Mouse (Mus musculus) skeletal muscle tissue, adult 2 months (tissue): ENCODE results near the gene Igdcc3.
"Not testable (repeated sequence)": the region's sequence is repeated elsewhere in the genome, so short reads cannot be mapped to it uniquely, and the experiment has no call there.

Experiments
- DNase-seq: peaks from one replicate; pipeline ENCODE4 v3.0.0-alpha.2; 2012; ENCODE audit warnings: low read depth, low spot score

The Igdcc3 gene

GRCm38 (mm10) chr9:65202165-65202754 lies 61.3 kb downstream of the Igdcc3 start:
- no peak for DNase-seq

DNA sequence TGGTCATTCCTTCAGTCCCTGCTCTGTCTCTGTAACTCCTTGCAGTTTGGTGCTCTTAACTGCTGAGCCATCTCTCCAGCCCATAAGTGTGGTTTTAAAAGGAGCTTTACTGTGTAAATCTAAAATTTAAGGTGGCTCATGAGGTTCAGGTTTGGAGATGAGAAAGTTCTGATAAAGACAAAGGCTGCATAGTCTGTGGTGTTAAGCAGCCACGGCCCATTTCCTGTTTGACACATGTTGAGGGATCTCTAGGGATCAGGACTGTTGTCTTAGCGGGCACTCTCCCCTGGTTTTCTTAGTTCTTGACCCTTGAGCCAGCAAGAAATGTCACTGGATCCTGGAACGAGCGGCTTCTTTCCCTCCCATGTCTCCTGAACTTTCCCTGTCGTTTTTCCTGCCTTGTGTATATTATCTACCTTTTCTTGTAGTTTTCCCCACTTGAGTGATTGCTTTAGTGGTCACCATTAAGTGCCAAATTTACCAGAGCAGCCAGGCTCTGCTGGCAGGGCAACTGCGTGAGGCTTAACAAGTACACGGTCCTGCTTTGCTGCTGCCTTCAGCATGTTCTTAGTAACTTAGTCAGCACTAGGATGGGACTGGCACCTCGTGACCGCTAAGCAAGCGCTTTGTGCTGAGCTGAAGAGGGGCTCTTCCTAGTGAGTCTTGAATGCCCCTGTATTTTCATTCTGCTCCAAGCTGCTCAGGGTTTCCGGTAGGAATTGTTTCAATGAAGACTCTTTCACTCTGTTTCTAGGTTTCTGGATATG lies 64.2 kb downstream of the Igdcc3 start:
- peak; percentile 56 for DNase-seq

DNA sequence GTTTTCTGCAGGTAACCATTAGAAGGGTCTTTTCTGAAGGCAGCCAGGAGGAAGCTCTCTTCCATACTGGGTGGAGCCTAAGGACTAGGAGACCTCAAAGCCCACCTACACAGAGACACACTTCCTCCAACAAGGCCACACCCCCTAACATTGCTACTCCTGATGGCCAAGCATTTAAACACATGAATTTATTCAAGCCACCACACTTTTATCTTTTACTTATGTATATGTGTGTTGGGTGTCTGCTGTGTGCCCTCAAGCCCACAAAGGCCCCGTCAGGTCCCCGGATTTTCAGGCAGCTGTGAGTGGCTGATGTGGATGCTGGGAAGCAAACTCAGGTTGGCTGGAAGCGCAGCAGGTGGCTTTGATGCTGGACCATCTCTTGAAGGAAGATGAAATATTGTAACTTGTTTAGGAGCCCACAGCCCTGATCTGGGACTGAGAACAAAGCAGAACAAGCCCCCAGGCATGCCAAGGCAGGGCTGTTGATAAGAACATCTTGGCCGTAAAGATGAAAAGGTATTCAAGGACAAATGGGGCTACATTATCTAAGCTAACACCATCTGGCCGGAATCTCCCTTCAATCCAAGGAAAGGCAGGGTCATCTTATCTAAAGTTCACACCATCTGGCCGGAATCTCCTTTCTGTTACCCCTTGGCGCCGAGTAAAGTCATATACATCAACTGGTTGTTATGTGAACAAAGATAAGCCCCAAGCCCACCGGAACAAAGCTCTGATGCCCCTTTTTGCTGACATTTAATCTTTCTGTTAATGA lies 66.2 kb downstream of the Igdcc3 start:
- not testable (repeated sequence) for DNase-seq

GRCm38 (mm10) chr9:65208293-65209179 lies 67.5 kb downstream of the Igdcc3 start:
- DNase-seq: no peak

- DNase-seq: no peak
Observed at GRCm38 (mm10) chr9:65211598-65211997, 70.6 kb downstream of the Igdcc3 start.

GRCm38 (mm10) chr9:65214425-65214777 lies 73.4 kb downstream of the Igdcc3 start:
- no peak for DNase-seq

DNA sequence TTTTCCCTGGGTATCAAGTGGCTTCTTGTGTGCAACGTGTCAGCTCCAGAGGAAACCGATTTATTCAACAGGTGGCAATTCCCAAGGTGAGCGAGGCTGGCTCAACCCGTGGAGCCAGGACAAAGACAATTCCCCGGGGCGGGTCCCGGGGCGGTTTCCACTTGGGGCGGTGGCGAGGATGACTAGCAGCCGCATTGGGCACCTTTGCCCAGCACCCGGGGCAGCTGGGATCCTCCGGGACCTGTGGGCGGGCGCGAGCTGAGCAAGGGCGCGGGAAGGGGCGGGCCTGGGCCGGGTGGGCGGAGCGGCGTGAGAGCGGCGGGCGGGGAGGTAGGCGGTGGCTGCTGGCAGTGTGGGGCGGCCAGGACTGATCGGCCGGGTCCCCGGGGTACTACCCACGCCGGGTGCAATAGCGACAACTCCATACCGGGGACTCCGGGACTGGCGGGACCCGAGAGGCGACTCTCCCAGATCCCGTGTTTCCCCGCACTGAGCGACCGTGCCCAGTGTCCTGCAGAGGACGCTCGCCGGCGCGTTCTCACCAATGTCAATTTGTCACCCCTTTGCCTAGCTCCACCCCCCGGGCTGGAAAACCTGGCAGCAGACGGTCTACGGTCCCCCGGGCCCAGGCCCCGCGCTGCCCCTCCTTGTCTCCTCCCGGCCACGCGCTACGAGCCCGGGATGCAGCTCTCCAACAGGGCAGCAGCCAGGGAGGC lies 73.9 kb downstream of the Igdcc3 start:
- DNase-seq: peak; percentile 85

- DNase-seq: peak; percentile 54
Observed at GRCm38 (mm10) chr9:65215494-65216126, 74.6 kb downstream of the Igdcc3 start.

DNA sequence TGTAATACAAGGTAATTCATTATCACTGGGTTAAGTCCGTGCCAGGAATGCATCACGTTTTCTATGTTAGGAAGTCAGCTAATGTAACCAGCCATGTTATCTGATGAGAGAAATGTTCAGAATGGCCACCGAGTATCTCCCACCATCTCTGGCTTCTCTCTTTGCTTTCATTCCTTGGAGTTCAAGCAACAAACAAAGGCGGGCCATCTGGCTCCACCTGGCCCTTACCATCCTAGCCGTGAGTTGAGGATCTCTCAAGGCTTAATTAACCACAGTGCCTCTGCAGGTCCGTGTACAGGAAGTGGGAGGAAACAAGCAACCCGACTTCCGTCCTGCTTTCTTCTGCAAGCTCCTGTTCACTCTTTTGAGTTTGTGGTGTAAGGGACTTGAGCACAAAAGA lies 76.0 kb downstream of the Igdcc3 start:
- no peak for DNase-seq

GRCm38 (mm10) chr9:65217661-65218060 lies 76.7 kb downstream of the Igdcc3 start:
- peak; percentile 84 for DNase-seq

- no peak for DNase-seq
Observed at GRCm38 (mm10) chr9:65218916-65219315, 77.9 kb downstream of the Igdcc3 start.

GRCm38 (mm10) chr9:65220398-65220797 lies 79.4 kb downstream of the Igdcc3 start:
- DNase-seq: not testable (repeated sequence)

- DNase-seq: no peak
Observed at GRCm38 (mm10) chr9:65223927-65224326, 82.9 kb downstream of the Igdcc3 start.

DNA sequence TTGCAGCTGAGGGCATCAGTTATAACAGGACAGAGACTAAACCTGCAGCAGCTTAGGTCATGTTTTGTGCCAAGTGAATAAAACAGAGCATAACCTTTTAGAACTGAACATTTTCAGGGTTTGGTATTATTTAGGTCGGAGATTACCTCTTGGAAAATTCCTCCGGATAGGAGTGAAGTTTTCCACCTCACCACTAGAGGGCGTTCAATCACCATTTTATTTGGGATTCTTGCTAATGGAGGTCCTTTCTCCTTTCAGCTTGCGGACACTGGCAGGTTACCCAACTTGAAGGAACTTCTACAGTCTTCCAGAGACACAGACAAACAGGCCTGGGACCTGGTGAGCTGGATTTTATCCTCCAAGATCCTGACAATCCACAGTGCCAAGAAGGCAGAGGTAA lies 84.8 kb downstream of the Igdcc3 start:
- peak; percentile 43 for DNase-seq

DNA sequence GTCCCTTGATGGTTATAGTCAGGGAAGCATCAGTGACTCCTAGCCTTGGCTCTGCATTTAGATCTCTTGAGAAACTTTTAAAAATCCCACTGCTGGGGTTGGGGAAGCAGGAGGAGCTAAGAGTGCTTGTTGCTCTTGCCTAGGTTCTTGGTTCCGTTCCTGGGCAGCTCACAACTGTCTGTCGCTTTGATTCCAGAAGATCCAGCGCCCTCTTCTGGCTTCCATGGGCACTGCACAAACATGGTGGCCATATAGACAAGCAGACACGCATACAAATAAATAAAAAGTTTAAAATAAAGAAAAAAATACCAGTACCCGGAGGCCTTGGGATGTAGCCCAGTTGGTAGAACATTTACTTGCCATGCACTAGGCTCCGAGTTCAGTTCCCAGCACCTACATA lies 89.3 kb downstream of the Igdcc3 start:
- no peak for DNase-seq

GRCm38 (mm10) chr9:65231284-65231683 lies 90.3 kb downstream of the Igdcc3 start:
- DNase-seq: no peak

DNA sequence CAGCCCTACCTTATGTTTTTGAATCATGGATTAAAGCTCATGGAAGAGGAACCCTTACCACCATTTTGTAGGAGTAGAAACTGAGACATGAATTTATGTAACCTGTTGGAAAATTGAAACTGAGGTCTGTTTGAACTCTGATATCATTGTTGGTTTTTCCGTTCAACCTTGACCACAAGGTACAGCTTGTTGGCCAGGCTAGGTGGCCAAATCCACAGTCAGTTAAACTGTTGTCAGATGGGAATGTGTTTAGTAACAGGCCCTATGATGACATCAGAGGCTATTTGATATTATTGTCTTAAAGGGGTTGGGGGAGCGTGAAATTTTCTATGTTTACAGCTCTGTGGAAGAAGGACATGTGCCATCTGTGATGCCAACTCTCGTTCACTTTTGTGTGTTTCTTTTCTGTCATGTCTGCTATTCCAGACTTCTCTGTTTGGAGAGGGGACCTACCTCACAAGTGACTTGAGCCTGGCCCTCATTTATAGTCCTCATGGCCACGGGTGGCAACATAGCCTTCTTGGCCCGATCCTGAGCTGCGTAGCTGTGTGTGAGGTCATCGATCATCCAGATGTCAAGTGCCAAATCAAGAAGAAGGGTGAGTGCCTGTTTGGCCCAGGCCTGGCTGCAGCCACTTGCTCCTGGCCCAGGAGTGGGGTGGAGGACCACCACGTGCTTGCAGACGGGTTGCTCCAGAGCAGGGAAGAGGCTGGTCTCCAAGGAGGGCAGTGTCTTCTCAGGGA lies 92.4 kb downstream of the Igdcc3 start:
- no peak for DNase-seq

GRCm38 (mm10) chr9:65234734-65235133 lies 93.7 kb downstream of the Igdcc3 start:
- DNase-seq: no peak
